Mouse (Mus musculus): Measurements from ENCODE around the gene Itgad. TPM values are rescaled to one million over a fixed set of nuclear protein-coding genes. Genes with fewer than 3 reads are reported as not detected.

Itgad gene
- polyA plus RNA-seq, 1 experiment from 2014 or later, result 0.04 TPM

- peak within 1 kb of the TSS; percentile 71 for H3K4me2 ChIP-seq (ENCODE audit: low read depth, low read length)
- peak; percentile 37 for ATAC-seq (ENCODE audit: low read depth)
- H3K27me3 ChIP-seq (ENCODE audit: control insufficient read depth, insufficient read depth, low read depth, low read length), result no peaks in the 10 kb centered on the region
- no peaks in the 10 kb centered on the region for H3K9me3 ChIP-seq (ENCODE audit: control insufficient read depth, low read length)
- H3K9ac ChIP-seq (ENCODE audit: low read length), result peak within 1 kb of the TSS; percentile 91
- WGBS, result 23% methylated on average over 37 of the region's 37 CpGs
- H3K4me3 ChIP-seq (ENCODE audit: low read length), result peak within 1 kb of the TSS; percentile 75
- H3K36me3 ChIP-seq (ENCODE audit: control insufficient read depth, insufficient read depth, low read length), result peaks cover 13% of the 10 kb centered on the region
- peak within 1 kb of the TSS; percentile 99 for H3K27ac ChIP-seq (ENCODE audit: low read length)
- peaks cover 13% of the 10 kb centered on the region for H3K4me1 ChIP-seq (replicated peaks; ENCODE audit: control insufficient read depth, insufficient read depth, low read length)
Observed at GRCm38 (mm10) chr7:128236856-128237592, 82.8 kb downstream of the Itgad start, which contains the start of gene Armc5. Armc5 (plus strand) TSS chr7:128237342.

- WGBS, result under 1% methylated on average over 25 of the region's 25 CpGs
Observed at GRCm38 (mm10) chr7:128237593-128237926, 83.4 kb downstream of the Itgad start.

GRCm38 (mm10) chr7:128237927-128238778 lies 84.0 kb downstream of the Itgad start, which contains the start of gene 9130023H24Rik:
9130023H24Rik (minus strand) TSS chr7:128238031.
- H3K9ac ChIP-seq (ENCODE audit: low read length), result peak within 1 kb of the TSS; percentile 91
- peak within 1 kb of the TSS; percentile 73 for H3K4me2 ChIP-seq (ENCODE audit: low read depth, low read length)
- peaks cover 17% of the 10 kb centered on the region for H3K36me3 ChIP-seq (ENCODE audit: control insufficient read depth, insufficient read depth, low read length)
- H3K9me3 ChIP-seq (ENCODE audit: control insufficient read depth, low read length), result no peaks in the 10 kb centered on the region
- peak within 1 kb of the TSS; percentile 99 for H3K27ac ChIP-seq (ENCODE audit: low read length)
- peak; percentile 91 for ATAC-seq (ENCODE audit: low read depth)
- no peaks in the 10 kb centered on the region for H3K27me3 ChIP-seq (ENCODE audit: control insufficient read depth, insufficient read depth, low read depth, low read length)
- peaks cover 13% of the 10 kb centered on the region for H3K4me1 ChIP-seq (replicated peaks; ENCODE audit: control insufficient read depth, insufficient read depth, low read length)
- WGBS, result 0% methylated on average over 70 of the region's 72 CpGs
- H3K4me3 ChIP-seq (ENCODE audit: low read length), result peak within 1 kb of the TSS; percentile 75

More at GRCm38 (mm10) chr7:128237593-128237926, 83.4 kb downstream of the Itgad start:
- Histone ChIP-seq H3K9ac (ENCODE audit: low read length) (peak overlapping the region; percentile 91), H3K4me3 (ENCODE audit: low read length) (peak overlapping the region; percentile 75), H3K27me3 (ENCODE audit: control insufficient read depth, insufficient read depth, low read depth, low read length) (no peaks in the 10 kb centered on the region), H3K4me1 (replicated peaks; ENCODE audit: control insufficient read depth, insufficient read depth, low read length) (peaks cover 13% of the 10 kb centered on the region), H3K36me3 (ENCODE audit: control insufficient read depth, insufficient read depth, low read length) (peaks cover 14% of the 10 kb centered on the region), H3K4me2 (ENCODE audit: low read depth, low read length) (peak overlapping the region; percentile 71), H3K9me3 (ENCODE audit: control insufficient read depth, low read length) (no peaks in the 10 kb centered on the region), H3K27ac (ENCODE audit: low read length) (peak overlapping the region; percentile 99)
- ATAC-seq (ENCODE audit: low read depth), result no peak

- Histone ChIP-seq H3K9ac (ENCODE audit: low read length) (peak overlapping the region; percentile 61), H3K4me2 (ENCODE audit: low read depth, low read length) (peak overlapping the region; percentile 73), H3K4me3 (ENCODE audit: low read length) (peak overlapping the region; percentile 75), H3K27ac (ENCODE audit: low read length) (peak overlapping the region; percentile 98), H3K36me3 (ENCODE audit: control insufficient read depth, insufficient read depth, low read length) (peaks cover 19% of the 10 kb centered on the region), H3K27me3 (ENCODE audit: control insufficient read depth, insufficient read depth, low read depth, low read length) (no peaks in the 10 kb centered on the region), H3K9me3 (ENCODE audit: control insufficient read depth, low read length) (no peaks in the 10 kb centered on the region), H3K4me1 (replicated peaks; ENCODE audit: control insufficient read depth, insufficient read depth, low read length) (peaks cover 13% of the 10 kb centered on the region)
- WGBS, result 17% methylated on average over 4 of the region's 4 CpGs
- no peak for ATAC-seq (ENCODE audit: low read depth)
Observed at GRCm38 (mm10) chr7:128238991-128239390, 84.8 kb downstream of the Itgad start.

- no peak for ATAC-seq (ENCODE audit: low read depth)
- H3K4me3 ChIP-seq (ENCODE audit: low read length), result no peak overlapping the region
- WGBS, result 91% methylated on average over 27 of the region's 27 CpGs
- no peak overlapping the region for H3K4me2 ChIP-seq (ENCODE audit: low read depth, low read length)
- no peaks in the 10 kb centered on the region for H3K9me3 ChIP-seq (ENCODE audit: control insufficient read depth, low read length)
- no peak overlapping the region; the same call in 1 of the 2 replicates for H3K9ac ChIP-seq (ENCODE audit: low read length)
- H3K4me1 ChIP-seq (replicated peaks; ENCODE audit: control insufficient read depth, insufficient read depth, low read length), result peaks cover 13% of the 10 kb centered on the region
- no peaks in the 10 kb centered on the region for H3K27me3 ChIP-seq (ENCODE audit: control insufficient read depth, insufficient read depth, low read depth, low read length)
- peaks cover 28% of the 10 kb centered on the region for H3K36me3 ChIP-seq (ENCODE audit: control insufficient read depth, insufficient read depth, low read length)
- H3K27ac ChIP-seq (ENCODE audit: low read length), result no peak overlapping the region
Observed at GRCm38 (mm10) chr7:128240131-128240784, 86.1 kb downstream of the Itgad start.

GRCm38 (mm10) chr7:128242331-128242730 lies 88.2 kb downstream of the Itgad start:
- 96% methylated on average over 16 of the region's 16 CpGs for WGBS
- Histone ChIP-seq H3K27ac (ENCODE audit: low read length) (no peak overlapping the region), H3K9ac (ENCODE audit: low read length) (no peak overlapping the region), H3K9me3 (ENCODE audit: control insufficient read depth, low read length) (no peaks in the 10 kb centered on the region), H3K4me1 (replicated peaks; ENCODE audit: control insufficient read depth, insufficient read depth, low read length) (peaks cover 13% of the 10 kb centered on the region), H3K27me3 (ENCODE audit: control insufficient read depth, insufficient read depth, low read depth, low read length) (no peaks in the 10 kb centered on the region), H3K4me3 (ENCODE audit: low read length) (no peak overlapping the region), H3K4me2 (ENCODE audit: low read depth, low read length) (no peak overlapping the region), H3K36me3 (ENCODE audit: control insufficient read depth, insufficient read depth, low read length) (peaks cover 28% of the 10 kb centered on the region)
- ATAC-seq (ENCODE audit: low read depth), result no peak

- 77% methylated on average over 10 of the region's 10 CpGs for WGBS
- peaks cover 28% of the 10 kb centered on the region for H3K36me3 ChIP-seq (ENCODE audit: control insufficient read depth, insufficient read depth, low read length)
Observed at GRCm38 (mm10) chr7:128243921-128244320, 89.7 kb downstream of the Itgad start.

GRCm38 (mm10) chr7:128244410-128245025 lies 90.3 kb downstream of the Itgad start:
- H3K9ac ChIP-seq (ENCODE audit: low read length), result 0 out of 2 replicates have a peak overlapping the region, but pooled peaks have one; percentile 5
- H3K4me3 ChIP-seq (ENCODE audit: low read length), result no peak overlapping the region
- no peak for ATAC-seq (ENCODE audit: low read depth)
- peaks cover 32% of the 10 kb centered on the region for H3K36me3 ChIP-seq (ENCODE audit: control insufficient read depth, insufficient read depth, low read length)
- H3K4me2 ChIP-seq (ENCODE audit: low read depth, low read length), result no peak overlapping the region
- no peak overlapping the region for H3K27ac ChIP-seq (ENCODE audit: low read length)
- WGBS, result 90% methylated on average over 18 of the region's 18 CpGs
- H3K9me3 ChIP-seq (ENCODE audit: control insufficient read depth, low read length), result no peaks in the 10 kb centered on the region
- peaks cover 7% of the 10 kb centered on the region for H3K4me1 ChIP-seq (replicated peaks; ENCODE audit: control insufficient read depth, insufficient read depth, low read length)
- no peaks in the 10 kb centered on the region for H3K27me3 ChIP-seq (ENCODE audit: control insufficient read depth, insufficient read depth, low read depth, low read length)

More at GRCm38 (mm10) chr7:128243921-128244320, 89.7 kb downstream of the Itgad start:
- no peak for ATAC-seq (ENCODE audit: low read depth)
- Histone ChIP-seq H3K4me2 (ENCODE audit: low read depth, low read length) (no peak overlapping the region), H3K9me3 (ENCODE audit: control insufficient read depth, low read length) (no peaks in the 10 kb centered on the region), H3K27ac (ENCODE audit: low read length) (no peak overlapping the region), H3K4me1 (replicated peaks; ENCODE audit: control insufficient read depth, insufficient read depth, low read length) (peaks cover 13% of the 10 kb centered on the region), H3K4me3 (ENCODE audit: low read length) (no peak overlapping the region), H3K9ac (ENCODE audit: low read length) (no peak overlapping the region), H3K27me3 (ENCODE audit: control insufficient read depth, insufficient read depth, low read depth, low read length) (no peaks in the 10 kb centered on the region)
